Mouse (Mus musculus) mammary gland, adult 2 months (tissue): ENCODE data around the gene Dnajc1. TPM values are rescaled to one million over a fixed set of nuclear protein-coding genes. Genes with fewer than 3 reads are reported as not detected.

Experiments
- polyA plus RNA-seq: library from polyadenylated mRNA; depleted of rRNA; stranded (reverse); fragments of >200 nt; gene quantifications from 2 replicates; pipeline ENCODE4 v1.2.3, GENCODE M21; 2012; ENCODE audit warnings: low replicate concordance; rRNA removed

Gene Dnajc1
- polyA plus RNA-seq: 14.0 and 56.6 TPM in 2 replicates

GRCm38 (mm10) chr2:18392331-18393021, at the start of gene Dnajc1:
Gene Dnajc1, minus strand, starts transcription at chr2:18392830.

